Mouse (Mus musculus) spleen, adult 2 months (tissue): ENCODE results near the gene Gm49355.

ENCODE experiments used
- CTCF ChIP-seq: fragments of 200-500 bp; IDR thresholded peaks from 2 replicates; pipeline ENCODE4 v1.5.1; 2011; ENCODE audit warnings: mild to moderate bottlenecking, inconsistent platforms; ENCODE audit not compliant: insufficient read depth, insufficient read length, insufficient replicate concordance; ENCODE audit errors: extremely low read depth
- POLR2A ChIP-seq: fragments of 200-500 bp; IDR thresholded peaks from 2 replicates; pipeline ENCODE4 v1.6.1; 2011; ENCODE audit warnings: low read depth, low read length, inconsistent platforms

DNA sequence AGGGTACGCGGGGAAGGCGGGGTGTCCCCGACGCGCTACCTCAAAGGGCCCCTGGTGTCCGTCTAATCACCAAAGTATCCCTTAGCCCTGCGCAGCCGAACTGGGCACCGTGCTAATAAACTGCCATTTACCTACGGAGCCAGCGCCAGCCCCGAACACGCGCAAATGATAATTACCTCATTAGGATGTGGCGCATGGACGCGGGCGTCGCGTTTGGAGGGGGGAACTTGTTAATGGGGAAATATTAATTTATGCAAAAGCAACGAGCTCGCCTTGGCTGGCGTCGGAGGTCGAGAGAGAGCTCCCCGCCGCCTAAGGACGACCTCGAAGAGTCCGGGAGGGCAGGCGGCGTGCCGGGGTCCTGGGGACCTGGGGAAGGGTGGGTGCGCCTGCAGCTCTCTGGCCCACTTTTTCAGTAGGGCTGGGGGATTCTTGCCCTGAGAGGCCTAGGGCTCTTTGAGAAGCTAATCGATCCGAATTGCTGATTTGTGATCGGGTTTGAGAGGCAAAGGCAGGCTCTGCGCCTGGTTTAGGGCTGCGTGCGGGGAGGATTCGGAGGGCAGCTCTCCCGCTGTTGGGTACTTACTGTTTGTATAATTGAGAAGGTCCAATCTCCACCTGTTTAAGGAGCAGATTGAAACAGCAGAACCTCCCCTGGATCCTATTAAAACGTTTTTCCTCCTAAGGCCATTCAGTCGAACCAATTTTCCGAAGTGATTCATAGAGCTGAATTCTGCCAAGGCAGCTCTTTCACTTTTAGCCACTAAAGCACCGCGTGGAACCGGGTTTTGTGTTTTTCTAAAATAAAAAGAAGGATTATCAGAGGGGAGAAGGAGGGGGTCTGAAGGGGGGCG lies 62.5 kb downstream of the Gm49355 start:
- no peak for TF ChIP-seq CTCF
- TF ChIP-seq POLR2A = no peak
